Mouse (Mus musculus) common myeloid progenitor, adult 5-6 weeks (primary cell): ENCODE data around the gene Ccr1l1. TPM values are rescaled to one million over a fixed set of nuclear protein-coding genes. Genes with fewer than 3 reads are reported as not detected.

Experiments
- ATAC-seq: replicated peaks from 2 replicates; pipeline ENCODE4 v1.8.0; 2016; ENCODE audit warnings: low read depth, mild to moderate bottlenecking, moderate TSS enrichment, inconsistent platforms; ENCODE audit not compliant: poor library complexity, severe bottlenecking
- total RNA-seq: library from RNA; stranded (forward); fragments of 200-1000, 187-1606 nt; gene quantifications from 2 replicates; pipeline ENCODE4 v1.2.3, GENCODE M21; 2017

Gene Ccr1l1
- total RNA-seq, 1 experiment from 2014 or later = not detected

DNA sequence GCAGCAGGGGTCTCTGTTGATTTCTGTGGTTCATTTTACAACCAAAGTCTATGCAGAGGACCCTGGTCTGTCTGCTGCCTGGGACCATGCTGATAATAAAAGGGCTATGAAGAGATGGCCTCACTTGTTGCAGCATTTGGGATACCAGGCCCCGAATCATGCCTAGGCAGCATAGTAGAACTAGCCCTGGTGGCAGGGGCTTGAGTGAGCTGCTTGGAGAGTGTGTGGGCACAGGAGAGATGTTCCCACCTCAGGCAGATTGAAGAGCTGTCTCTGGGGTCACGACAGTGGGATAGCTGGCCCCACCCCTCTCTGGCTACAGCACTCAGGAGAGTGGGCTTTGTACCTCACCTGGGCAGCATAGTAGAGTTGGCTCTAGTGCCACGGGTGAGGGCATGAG is 47.7 kb downstream of the Ccr1l1 start:
- ATAC-seq = no peak

DNA sequence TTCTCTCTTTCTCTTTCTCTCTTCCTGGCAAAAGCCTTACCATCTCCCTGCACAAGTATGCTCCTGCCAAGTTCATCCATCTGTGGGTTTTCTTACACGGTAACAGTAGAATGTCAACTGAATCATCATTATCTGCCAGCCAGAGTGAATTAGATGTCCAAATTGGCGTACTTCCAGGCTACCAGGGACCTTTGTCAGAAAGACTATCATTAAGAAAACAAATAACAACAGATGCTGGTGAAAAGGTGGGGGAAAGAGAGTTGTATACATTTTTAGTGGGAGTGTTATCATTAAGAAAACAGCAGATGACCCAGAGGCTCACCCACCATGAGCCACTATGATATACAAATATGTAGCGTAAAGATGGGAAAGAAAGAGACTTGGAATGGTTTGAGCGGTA is 48.3 kb downstream of the Ccr1l1 start:
- no peak for ATAC-seq

DNA sequence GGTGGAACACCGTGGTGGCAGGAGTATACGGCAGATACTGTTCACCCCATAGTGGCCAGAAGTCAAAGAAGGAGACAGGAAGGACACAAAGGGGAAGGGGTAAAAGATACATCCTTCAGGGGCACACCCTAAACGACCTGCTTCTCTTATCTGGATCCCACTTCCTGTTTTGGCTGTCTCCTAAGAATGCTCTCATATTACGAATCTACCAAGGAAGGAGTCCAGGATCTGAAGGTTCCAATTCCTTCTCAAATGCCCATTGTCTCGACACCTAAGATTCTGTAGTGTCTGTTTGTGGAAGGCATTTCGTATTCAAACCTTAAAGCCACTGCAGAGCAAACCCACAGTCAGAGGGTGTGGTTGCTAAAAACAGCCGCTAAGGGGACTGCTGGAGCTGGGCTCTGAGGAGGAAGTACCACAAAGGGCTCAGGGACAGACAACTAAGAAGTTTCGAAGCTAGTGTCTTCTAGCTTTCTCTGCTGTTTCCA is 49.4 kb downstream of the Ccr1l1 start:
- peak; percentile 34 for ATAC-seq

DNA sequence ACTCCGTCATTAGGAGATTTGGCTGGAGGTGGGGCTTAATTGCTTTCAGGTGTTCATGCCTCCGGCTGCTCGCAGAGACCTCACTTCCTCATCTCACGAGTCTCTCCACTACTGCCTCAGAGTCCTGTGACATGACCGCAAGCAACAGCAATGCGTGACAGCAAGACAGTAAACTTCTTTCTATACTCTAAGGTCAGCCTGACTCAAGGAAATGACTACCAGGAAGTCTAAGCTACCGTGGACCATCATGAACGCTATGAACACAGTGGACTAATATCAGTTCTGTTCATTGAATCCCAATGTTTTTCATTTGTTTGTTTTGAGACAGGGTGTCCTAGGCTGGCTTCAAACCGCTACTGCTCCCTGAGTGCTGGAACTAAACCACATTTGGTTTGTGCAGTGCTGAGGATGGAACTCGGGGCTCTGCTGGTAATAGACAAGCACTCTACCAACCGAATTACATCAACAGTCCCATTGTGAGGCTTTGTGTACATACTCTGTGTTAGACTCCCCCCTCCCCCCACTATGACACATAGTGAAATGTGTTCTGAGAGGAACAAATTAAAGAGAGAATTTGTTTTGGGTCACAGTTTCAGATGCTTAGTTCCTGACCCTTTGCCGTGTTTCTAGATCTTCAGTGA is 50.0 kb downstream of the Ccr1l1 start:
- peak; percentile 11 for ATAC-seq

- no peak for ATAC-seq
Measured at GRCm38 (mm10) chr9:123927281-123927960, 50.8 kb downstream of the Ccr1l1 start.

Other genes with a start within 250 kb of the Ccr1l1 start
- 0.32 TPM in 1 of 2 replicates, not detected in the other for gene Cxcr6, start 171.9 kb downstream of the Ccr1l1 start, total RNA-seq
- gene Fyco1, start 126.5 kb downstream of the Ccr1l1 start, total RNA-seq = 13.6 and 17.0 TPM in 2 replicates
- not detected in 2 replicates for gene Xcr1, start 116.4 kb downstream of the Ccr1l1 start, total RNA-seq
- gene Ccr1, start 9.7 kb downstream of the Ccr1l1 start, total RNA-seq = 0.59 and 0.87 TPM in 2 replicates
- gene Ccr3, start 43.6 kb upstream of the Ccr1l1 start, total RNA-seq = not detected in 2 replicates
- 47.1 and 48.6 TPM in 2 replicates for gene Ccr2, start 123.5 kb upstream of the Ccr1l1 start, total RNA-seq
- 0.37 and 0.53 TPM in 2 replicates for gene Ccr5, start 143.1 kb upstream of the Ccr1l1 start, total RNA-seq